Mouse (Mus musculus): ENCODE results near the gene Hoxa9.

DNA sequence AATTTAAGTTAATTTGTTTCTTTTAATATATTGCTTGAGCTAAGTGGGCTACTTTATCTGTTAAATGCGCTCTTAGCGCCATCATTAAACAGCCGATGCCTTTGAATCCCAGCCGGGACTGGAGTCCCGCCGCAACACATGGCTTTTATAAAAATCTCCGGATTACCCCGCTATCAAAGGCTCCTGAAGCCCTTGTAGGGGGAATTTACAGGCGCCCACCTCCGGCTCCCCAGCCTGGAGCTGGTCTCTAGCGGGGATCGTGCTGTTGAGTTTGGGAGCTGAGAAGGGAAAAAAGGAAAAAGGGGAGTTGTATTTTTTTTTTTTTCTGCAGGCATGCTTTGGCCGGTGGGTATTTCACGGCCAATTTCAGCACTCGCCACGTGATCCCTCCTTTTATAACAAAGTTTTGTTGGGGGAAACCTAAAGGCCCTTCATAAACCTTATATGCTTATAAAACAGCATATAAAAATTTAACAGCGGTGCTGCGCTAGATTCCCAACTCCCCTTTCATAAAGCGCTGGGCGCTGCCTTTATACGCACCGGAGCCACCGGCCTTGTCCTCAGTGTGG, 13.7 kb upstream of the Hoxa9 start:
- TF ChIP-seq CTCF (IDR thresholded peaks at IDR 0.05; ENCODE audit: insufficient read depth, low read depth, low read length) (no peak), POLR2A (IDR thresholded peaks at IDR 0.05; ENCODE audit: insufficient read depth, low read depth, low read length) (no peak)

Data from olfactory bulb, adult 2 months (tissue).